ENCODE assay signal across 22 mouse cellular contexts in genomic region chr4:119523575-119523974, GRCm38 (mm10). TPM values are rescaled to one million over a fixed set of nuclear protein-coding genes. Genes with fewer than 3 reads are reported as not detected.
DNase-seq lines count a peak whose midpoint lies in the region; ATAC-seq and TF ChIP-seq lines count a peak whose summit lies in the region.
"Had no signal": no experiment of that assay in that cellular context is flagged by ENCODE, and none has a peak within 500 bp of the region (broad histone marks: within the 10 kb centered on the region; RNA-seq: fewer than 3 reads in every experiment).

No protein-coding gene starts in this region.

- H3K4me3 ChIP-seq in forebrain, embryonic 12.5 days (replicated peaks) = no peak overlapping the region
- no peak overlapping the region for H3K4me3 ChIP-seq in forebrain, embryonic 10.5 days
- no peak overlapping the region for H3K4me3 ChIP-seq in neural tube, embryonic 13.5 days
- H3K4me3 ChIP-seq in midbrain, embryonic 14.5 days (replicated peaks; ENCODE audit: low read depth, low read length) = no peak overlapping the region
- no peak overlapping the region for H3K4me3 ChIP-seq in cerebellum, adult 2 months (replicated peaks; ENCODE audit: insufficient read depth, low read depth, low read length)
- H3K4me3 ChIP-seq: embryonic facial prominence, embryonic 13.5 days; gastrocnemius, adult 2 months; myocyte; stomach, embryonic 15.5 days had no signal

- no peak for TF ChIP-seq CTCF in cerebellum, adult 2 months (IDR thresholded peaks at IDR 0.05; ENCODE audit: borderline replicate concordance, insufficient read depth, low read depth, low read length)

- H3K27me3 ChIP-seq in forebrain, embryonic 12.5 days = no peaks in the 10 kb centered on the region
- H3K27me3 ChIP-seq in forebrain, embryonic 10.5 days (ENCODE audit: poor library complexity, severe bottlenecking) = no peaks in the 10 kb centered on the region
- H3K27me3 ChIP-seq in neural tube, embryonic 13.5 days = no peaks in the 10 kb centered on the region
- no peaks in the 10 kb centered on the region for H3K27me3 ChIP-seq in midbrain, embryonic 14.5 days (ENCODE audit: control insufficient read depth, insufficient read depth, low read length)
- H3K27me3 ChIP-seq in cerebellum, adult 2 months (ENCODE audit: control insufficient read depth, insufficient read depth, low read length) = no peaks in the 10 kb centered on the region
- H3K27me3 ChIP-seq: embryonic facial prominence, embryonic 13.5 days; stomach, embryonic 15.5 days had no signal

- no peak for TF ChIP-seq POLR2A in cerebellum, adult 2 months (IDR thresholded peaks at IDR 0.05; ENCODE audit: borderline replicate concordance, insufficient read depth, low read length)

- ATAC-seq in forebrain, embryonic 12.5 days (ENCODE audit: low FRiP score) = no peak
- peak; percentile 61; the same call in 1 of the 2 replicates for ATAC-seq in neural tube, embryonic 13.5 days (ENCODE audit: low read depth)
- ATAC-seq in midbrain, embryonic 14.5 days (ENCODE audit: low FRiP score, low TSS enrichment) = no peak; the same call in 1 of the 2 replicates
- ATAC-seq: CD4-positive, CD25-positive, alpha-beta regulatory T cell, adult 4 months had no signal

- H3K36me3 ChIP-seq in forebrain, embryonic 12.5 days (replicated peaks) = no peaks in the 10 kb centered on the region
- no peaks in the 10 kb centered on the region for H3K36me3 ChIP-seq in forebrain, embryonic 10.5 days (replicated peaks)
- H3K36me3 ChIP-seq in neural tube, embryonic 13.5 days = no peaks in the 10 kb centered on the region
- H3K36me3 ChIP-seq in midbrain, embryonic 14.5 days (ENCODE audit: control insufficient read depth, insufficient read depth, low read length) = no peaks in the 10 kb centered on the region
- H3K36me3 ChIP-seq: embryonic facial prominence, embryonic 13.5 days; G1E; stomach, embryonic 15.5 days had no signal

- H3K27ac ChIP-seq in forebrain, embryonic 12.5 days = 0 out of 2 replicates have a peak overlapping the region, but pooled peaks have one; percentile 19
- no peak overlapping the region for H3K27ac ChIP-seq in forebrain, embryonic 10.5 days
- peak overlapping the region; percentile 79 for H3K27ac ChIP-seq in neural tube, embryonic 13.5 days (replicated peaks)
- peak overlapping the region; percentile 85 for H3K27ac ChIP-seq in midbrain, embryonic 14.5 days (replicated peaks; ENCODE audit: low read depth, low read length)
- H3K27ac ChIP-seq in cerebellum, adult 2 months (ENCODE audit: insufficient read depth, low read length) = no peak overlapping the region
- H3K27ac ChIP-seq: embryonic facial prominence, embryonic 13.5 days; gastrocnemius, adult 2 months; kidney, postnatal 0 days; liver, embryonic 14.5 days; stomach, embryonic 15.5 days had no signal

- no peaks in the 10 kb centered on the region for H3K9me3 ChIP-seq in forebrain, embryonic 12.5 days
- H3K9me3 ChIP-seq in forebrain, embryonic 10.5 days = no peaks in the 10 kb centered on the region
- H3K9me3 ChIP-seq in neural tube, embryonic 13.5 days = no peaks in the 10 kb centered on the region
- no peaks in the 10 kb centered on the region for H3K9me3 ChIP-seq in midbrain, embryonic 14.5 days (ENCODE audit: control insufficient read depth, low read length)
- H3K9me3 ChIP-seq: embryonic facial prominence, embryonic 13.5 days; G1E; stomach, embryonic 15.5 days had no signal

- DNase-seq in forebrain, embryonic 10.5 days (ENCODE audit: extremely low spot score, low spot score) = no peak
- no peak for DNase-seq in neural tube, embryonic 10.5 days (ENCODE audit: extremely low spot score, low spot score)
- DNase-seq in midbrain, embryonic 14.5 days = peak; percentile 52
- no peak for DNase-seq in adrenal gland, postnatal 4 days (ENCODE audit: low spot score in 2 of 2)
- no peak for DNase-seq in adrenal gland, adult 2 months
- no peak for DNase-seq in cerebellum, adult 2 months
- DNase-seq: adrenal gland, adult 8-10 months; cerebellum, adult 18-20 months; gastrocnemius, adult 2 months; heart, postnatal 4 days; kidney, adult 11 months; thymus, adult 2 months had no signal

- no peak overlapping the region for H3K9ac ChIP-seq in forebrain, embryonic 12.5 days
- H3K9ac ChIP-seq in neural tube, embryonic 13.5 days = no peak overlapping the region
- no peak overlapping the region for H3K9ac ChIP-seq in midbrain, embryonic 14.5 days (replicated peaks; ENCODE audit: low read length)
- H3K9ac ChIP-seq: embryonic facial prominence, embryonic 13.5 days; liver, embryonic 14.5 days; stomach, embryonic 15.5 days had no signal

- no peak overlapping the region for H3K4me2 ChIP-seq in forebrain, embryonic 12.5 days
- H3K4me2 ChIP-seq in neural tube, embryonic 13.5 days = no peak overlapping the region
- peak overlapping the region; percentile 23; the same call in 1 of the 2 replicates for H3K4me2 ChIP-seq in midbrain, embryonic 14.5 days (ENCODE audit: low read length)
- H3K4me2 ChIP-seq: embryonic facial prominence, embryonic 13.5 days; stomach, embryonic 15.5 days had no signal

- peaks cover 8% of the 10 kb centered on the region; the same call in 1 of the 2 replicates for H3K4me1 ChIP-seq in forebrain, embryonic 12.5 days
- no peaks in the 10 kb centered on the region for H3K4me1 ChIP-seq in forebrain, embryonic 10.5 days
- H3K4me1 ChIP-seq in neural tube, embryonic 13.5 days (replicated peaks) = peaks cover 13% of the 10 kb centered on the region
- H3K4me1 ChIP-seq in midbrain, embryonic 14.5 days (ENCODE audit: control insufficient read depth, insufficient read depth, low read length) = peaks cover 13% of the 10 kb centered on the region
- H3K4me1 ChIP-seq in cerebellum, adult 2 months (ENCODE audit: control insufficient read depth, insufficient read depth, low read length) = no peaks in the 10 kb centered on the region
- H3K4me1 ChIP-seq: embryonic facial prominence, embryonic 13.5 days; stomach, embryonic 15.5 days had no signal

- 75% methylated on average over 4 of the region's 4 CpGs for WGBS in forebrain, embryonic 12.5 days
- 80% methylated on average over 4 of the region's 4 CpGs for WGBS in forebrain, embryonic 10.5 days
- 57% methylated on average over 4 of the region's 4 CpGs for WGBS in neural tube, embryonic 13.5 days
- 58% methylated on average over 4 of the region's 4 CpGs for WGBS in midbrain, embryonic 14.5 days
- WGBS in cerebellum, adult 2 months = 62% methylated on average over 4 of the region's 4 CpGs

RNA-seq across cellular contexts. Expression of gene Foxj3, which starts 13.2 kb away (rescaled TPM):
- 31.7 and 32.6 TPM in 2 replicates for polyA plus RNA-seq in forebrain, embryonic 12.5 days (2016; fragmentation: Nextera tagmentation; extraction: Ambion mirVana)
- 21.3 and 23.4 TPM in 2 replicates for polyA plus RNA-seq in forebrain, embryonic 10.5 days (2016; fragmentation: Nextera tagmentation; extraction: Ambion mirVana)
- 23.5 and 26.1 TPM in 2 replicates for polyA plus RNA-seq in neural tube, embryonic 13.5 days (2015; fragmentation: Nextera tagmentation; extraction: Ambion mirVana)
- 18.6 and 31.6 TPM in 2 replicates for polyA plus RNA-seq in midbrain, embryonic 14.5 days (2014; fragmentation: Nextera tagmentation; extraction: Ambion mirVana)
- total RNA-seq in adrenal gland, postnatal 4 days (2021) = 10 to 100 TPM; 51.2 to 58.2 TPM
- 10 to 100 TPM; 41.8 to 43.6 TPM for total RNA-seq in adrenal gland, adult 2 months (2021)
- polyA plus RNA-seq in adrenal gland, adult 2 months (2012; rRNA removed) = 10.2 and 11.8 TPM in 2 replicates
- 32.3 and 34.9 TPM in 2 replicates for polyA plus RNA-seq in cerebellum, adult 2 months (2012; rRNA removed)

RNA-seq across cellular contexts. Expression of gene Frg2f1, which starts 15.8 kb away (rescaled TPM):
- 3.1 and 4.4 TPM in 2 replicates for polyA plus RNA-seq in forebrain, embryonic 12.5 days (2016; fragmentation: Nextera tagmentation; extraction: Ambion mirVana)
- polyA plus RNA-seq in forebrain, embryonic 10.5 days (2016; fragmentation: Nextera tagmentation; extraction: Ambion mirVana) = 2.1 and 2.5 TPM in 2 replicates
- 5.4 and 7.2 TPM in 2 replicates for polyA plus RNA-seq in neural tube, embryonic 13.5 days (2015; fragmentation: Nextera tagmentation; extraction: Ambion mirVana)
- 8.6 and 9.5 TPM in 2 replicates for polyA plus RNA-seq in midbrain, embryonic 14.5 days (2014; fragmentation: Nextera tagmentation; extraction: Ambion mirVana)
- total RNA-seq in adrenal gland, postnatal 4 days (2021) = 10 to 100 TPM in 1 of 2 experiments, 1 to 10 TPM in 1; 9.7 to 10.2 TPM
- total RNA-seq in adrenal gland, adult 2 months (2021) = 1 to 10 TPM; 8.2 to 9.5 TPM
- 24.8 and 32.4 TPM in 2 replicates for polyA plus RNA-seq in adrenal gland, adult 2 months (2012; rRNA removed)
- polyA plus RNA-seq in cerebellum, adult 2 months (2012; rRNA removed) = 8.6 and 9.4 TPM in 2 replicates

RNA-seq across cellular contexts. Expression of gene Rimkla, which starts 31.1 kb away (rescaled TPM):
- polyA plus RNA-seq in forebrain, embryonic 12.5 days (2016; fragmentation: Nextera tagmentation; extraction: Ambion mirVana) = 8.5 and 11.2 TPM in 2 replicates
- polyA plus RNA-seq in forebrain, embryonic 10.5 days (2016; fragmentation: Nextera tagmentation; extraction: Ambion mirVana) = 3.1 and 3.2 TPM in 2 replicates
- 26.3 and 28.7 TPM in 2 replicates for polyA plus RNA-seq in neural tube, embryonic 13.5 days (2015; fragmentation: Nextera tagmentation; extraction: Ambion mirVana)
- 22.9 and 26.2 TPM in 2 replicates for polyA plus RNA-seq in midbrain, embryonic 14.5 days (2014; fragmentation: Nextera tagmentation; extraction: Ambion mirVana)
- total RNA-seq in adrenal gland, postnatal 4 days (2021) = 1 to 10 TPM; 1.2 to 2.0 TPM
- total RNA-seq in adrenal gland, adult 2 months (2021) = under 1 TPM; 0.09 to 0.21 TPM
- 0.11 and 0.28 TPM in 2 replicates for polyA plus RNA-seq in adrenal gland, adult 2 months (2012; rRNA removed)
- 35.4 and 39.2 TPM in 2 replicates for polyA plus RNA-seq in cerebellum, adult 2 months (2012; rRNA removed)
- total RNA-seq: G1E; gastrocnemius, adult 2 months; megakaryocyte progenitor cell, adult 5-6 weeks had no signal
- polyA plus RNA-seq: G1E, myocyte had no signal

Comparison
In these comparisons a context has a peak if more than half of its experiments do, and no peak if none do; other contexts are left out.
1. H3K27ac ChIP-seq: peak in forebrain, embryonic 12.5 days (single experiment), neural tube, embryonic 13.5 days (single experiment) and midbrain, embryonic 14.5 days (single experiment); none in forebrain, embryonic 10.5 days (single experiment) and cerebellum, adult 2 months (single experiment).